Mouse (Mus musculus): ENCODE data around the gene Fam83e.

- TF ChIP-seq MYOG (IDR thresholded peaks at IDR 0.05; ENCODE audit: control insufficient read depth in 1 of 3, insufficient read depth in 1 of 3, insufficient read length in 2 of 3, low read depth in 2 of 3), result peak in 1 of 3 experiments; percentile 63
- TF ChIP-seq USF1 (IDR thresholded peaks at IDR 0.05; ENCODE audit: low read depth), result no peak
- TF ChIP-seq POLR2A (IDR thresholded peaks at IDR 0.05; ENCODE audit: insufficient read length, low read depth), result no peak
- no peak for TF ChIP-seq E2F4 (IDR thresholded peaks at IDR 0.05; ENCODE audit: insufficient read depth)
- no peak for TF ChIP-seq MAX (IDR thresholded peaks at IDR 0.05; ENCODE audit: low read depth)
- no peak for TF ChIP-seq CEBPB (IDR thresholded peaks at IDR 0.05; ENCODE audit: insufficient read depth, poor library complexity, severe bottlenecking)
- TF ChIP-seq TCF12 (IDR thresholded peaks at IDR 0.05; ENCODE audit: insufficient read depth, poor library complexity, severe bottlenecking), result no peak
- no peak for TF ChIP-seq TCF3 (IDR thresholded peaks at IDR 0.05; ENCODE audit: insufficient read length, low read depth)
- TF ChIP-seq POLR2AphosphoS2 (IDR thresholded peaks at IDR 0.05; ENCODE audit: insufficient read length, low read depth), result no peak
- TF ChIP-seq SRF (IDR thresholded peaks at IDR 0.05; ENCODE audit: control insufficient read depth, insufficient read length, low read depth), result no peak
Measured at GRCm38 (mm10) chr7:45771101-45771500, 50.1 kb downstream of the Fam83e start.

Measured in myocyte (in vitro differentiated cells).